Mouse (Mus musculus) left cerebral cortex, postnatal 10 days (tissue): ENCODE measurements around the gene Gm10271. TPM values are rescaled to one million over a fixed set of nuclear protein-coding genes. Genes with fewer than 3 reads are reported as not detected.

Experiments used
- DNase-seq, 2 experiments: peaks; one replicate each; pipeline ENCODE4 v3.0.0; 2021 to 2022; ENCODE audit warnings: low spot score in 2 of 2, mixed read lengths in 1 of 2; ENCODE audit errors: extremely low spot score in 1 of 2
- intact Hi-C: fragments of 180-260 bp; cut with DNase I; formaldehyde crosslinking; loops from one replicate; pipeline ENCODE4 v1.15.1; 2025
- total RNA-seq, 2 experiments: library from RNA; stranded (reverse); gene quantifications; 2 replicates each; pipeline ENCODE4 v1.2.3; 2021

Gm10271 gene
- total RNA-seq, 2 experiments from 2014 or later = not detected

- intact Hi-C loops = no loop called here
- no peak for DNase-seq
Observed at GRCm38 (mm10) chr10:116919368-116920317, 52.8 kb downstream of the Gm10271 start.

- no peak for DNase-seq
- intact Hi-C loops = no loop called here
Observed at GRCm38 (mm10) chr10:116916581-116916980, 55.8 kb downstream of the Gm10271 start.

GRCm38 (mm10) chr10:116915286-116915685 is 57.1 kb downstream of the Gm10271 start:
- no peak for DNase-seq
- intact Hi-C loops = no loop called here

- DNase-seq = no peak
- intact Hi-C loops = no loop called here
Observed at GRCm38 (mm10) chr10:116914586-116914985, 57.8 kb downstream of the Gm10271 start.

GRCm38 (mm10) chr10:116913647-116914273 is 58.6 kb downstream of the Gm10271 start:
- no peak for DNase-seq
- intact Hi-C loops = no loop called here

GRCm38 (mm10) chr10:116912850-116913249 is 59.6 kb downstream of the Gm10271 start:
- no peak for DNase-seq
- intact Hi-C loops = no loop called here

- intact Hi-C loops = no loop called here
Observed at GRCm38 (mm10) chr10:116908901-116909642, 63.3 kb downstream of the Gm10271 start.

More at GRCm38 (mm10) chr10:116908901-116909642, 63.3 kb downstream of the Gm10271 start:
- no peak for DNase-seq

Other genes starting within 250 kb of the Gm10271 start
- gene Myrfl, start 75.7 kb downstream of the Gm10271 start, total RNA-seq = under 1 TPM; 0.58 to 0.71 TPM
- 10 to 100 TPM; 39.6 to 43.4 TPM for gene Rab3ip, start 21.8 kb downstream of the Gm10271 start, total RNA-seq
- under 1 TPM; 0.28 TPM for gene Best3, start 13.7 kb upstream of the Gm10271 start, total RNA-seq
- under 1 TPM in 1 of 2 experiments, not detected in 1; 0.39 TPM for gene Lrrc10, start 72.7 kb upstream of the Gm10271 start, total RNA-seq
- 100 to 1,000 TPM; 229 to 235 TPM for gene Cct2, start 91.2 kb upstream of the Gm10271 start, total RNA-seq
- gene Frs2, start 175.9 kb upstream of the Gm10271 start, total RNA-seq = 10 to 100 TPM; 25.3 to 26.8 TPM